Mouse (Mus musculus): ENCODE results near the gene Tcf21. TPM values are rescaled to one million over a fixed set of nuclear protein-coding genes. Genes with fewer than 3 reads are reported as not detected.

The Tcf21 gene
- 697 and 750 TPM in 2 replicates for polyA plus RNA-seq (2015; fragmentation: Nextera tagmentation; extraction: Ambion mirVana)

GRCm38 (mm10) chr10:22819871-22820590 lies at the start of gene Tcf21:
Tcf21 (minus strand) TSS chr10:22820174.
- Histone ChIP-seq H3K9ac (replicated peaks; ENCODE audit: low read depth) (peak within 1 kb of the TSS; percentile 78), H3K27ac (ENCODE audit: low read length) (peak within 1 kb of the TSS; percentile 93), H3K27me3 (replicated peaks; ENCODE audit: insufficient read depth, low read length) (peaks cover 17% of the 10 kb centered on the region), H3K9me3 (ENCODE audit: low read length) (no peaks in the 10 kb centered on the region), H3K36me3 (ENCODE audit: insufficient read depth, low read length) (no peaks in the 10 kb centered on the region), H3K4me2 (replicated peaks; ENCODE audit: low read depth, low read length) (peak within 1 kb of the TSS; percentile 40), H3K4me1 (ENCODE audit: insufficient read depth, low read depth, low read length) (peaks cover 4% of the 10 kb centered on the region; the same call in 1 of the 2 replicates), H3K4me3 (ENCODE audit: low read depth, low read length) (peak within 1 kb of the TSS; percentile 56)
- ATAC-seq (peak; percentile 85), DNase-seq (ENCODE audit: low spot score) (peak; percentile 92)
- TF ChIP-seq CTCF (IDR thresholded peaks at IDR 0.05): no peak
- TF ChIP-seq EP300 (IDR thresholded peaks at IDR 0.05): peak; percentile 40
- WGBS: 9% methylated on average over 20 of the region's 20 CpGs

GRCm38 (mm10) chr10:22868386-22868918 lies 48.5 kb upstream of the Tcf21 start:
- no peaks in the 10 kb centered on the region for H3K9me3 ChIP-seq (ENCODE audit: low read length)
- no peaks in the 10 kb centered on the region for H3K27me3 ChIP-seq (replicated peaks; ENCODE audit: insufficient read depth, low read length)
- no peak overlapping the region for H3K9ac ChIP-seq (replicated peaks; ENCODE audit: low read depth)
- H3K27ac ChIP-seq (ENCODE audit: low read length): 0 out of 2 replicates have a peak overlapping the region, but pooled peaks have one; percentile 43
- H3K36me3 ChIP-seq (ENCODE audit: insufficient read depth, low read length): no peaks in the 10 kb centered on the region
- 14% methylated on average over 8 of the region's 8 CpGs for WGBS
- DNase-seq (ENCODE audit: low spot score) (peak; percentile 84), ATAC-seq (peak; percentile 92)
- H3K4me1 ChIP-seq (ENCODE audit: insufficient read depth, low read depth, low read length): peaks cover 5% of the 10 kb centered on the region; the same call in 1 of the 2 replicates
- TF ChIP-seq CTCF (IDR thresholded peaks at IDR 0.05) (no peak), EP300 (IDR thresholded peaks at IDR 0.05) (peak; percentile 6; the same call in 1 of the 2 replicates)
- no peak overlapping the region for H3K4me2 ChIP-seq (replicated peaks; ENCODE audit: low read depth, low read length)
- no peak overlapping the region for H3K4me3 ChIP-seq (ENCODE audit: low read depth, low read length)

GRCm38 (mm10) chr10:22867210-22867609 lies 47.2 kb upstream of the Tcf21 start:
- Histone ChIP-seq H3K9me3 (ENCODE audit: low read length) (no peaks in the 10 kb centered on the region), H3K36me3 (ENCODE audit: insufficient read depth, low read length) (no peaks in the 10 kb centered on the region), H3K4me3 (ENCODE audit: low read depth, low read length) (no peak overlapping the region), H3K27me3 (replicated peaks; ENCODE audit: insufficient read depth, low read length) (no peaks in the 10 kb centered on the region), H3K27ac (ENCODE audit: low read length) (no peak overlapping the region), H3K9ac (replicated peaks; ENCODE audit: low read depth) (no peak overlapping the region), H3K4me2 (replicated peaks; ENCODE audit: low read depth, low read length) (no peak overlapping the region), H3K4me1 (ENCODE audit: insufficient read depth, low read depth, low read length) (no peaks in the 10 kb centered on the region)
- ATAC-seq (no peak), DNase-seq (ENCODE audit: low spot score) (no peak)
- no peak for TF ChIP-seq EP300 (IDR thresholded peaks at IDR 0.05)
- TF ChIP-seq CTCF (IDR thresholded peaks at IDR 0.05): no peak
- 69% methylated on average over 2 of the region's 2 CpGs for WGBS

GRCm38 (mm10) chr10:22858111-22858510 lies 38.1 kb upstream of the Tcf21 start:
- no peak for ATAC-seq
- WGBS: 38% methylated on average over 9 of the region's 9 CpGs
- H3K27me3 ChIP-seq (replicated peaks; ENCODE audit: insufficient read depth, low read length): no peaks in the 10 kb centered on the region
- H3K27ac ChIP-seq (ENCODE audit: low read length): no peak overlapping the region
- no peak overlapping the region for H3K4me3 ChIP-seq (ENCODE audit: low read depth, low read length)
- H3K9me3 ChIP-seq (ENCODE audit: low read length): no peaks in the 10 kb centered on the region
- H3K9ac ChIP-seq (replicated peaks; ENCODE audit: low read depth): no peak overlapping the region
- no peaks in the 10 kb centered on the region for H3K4me1 ChIP-seq (ENCODE audit: insufficient read depth, low read depth, low read length)
- no peak overlapping the region for H3K4me2 ChIP-seq (replicated peaks; ENCODE audit: low read depth, low read length)
- DNase-seq (ENCODE audit: low spot score): no peak
- no peaks in the 10 kb centered on the region for H3K36me3 ChIP-seq (ENCODE audit: insufficient read depth, low read length)
- TF ChIP-seq CTCF (IDR thresholded peaks at IDR 0.05): peak; percentile 54
- no peak for TF ChIP-seq EP300 (IDR thresholded peaks at IDR 0.05)

GRCm38 (mm10) chr10:22854330-22854729 lies 34.4 kb upstream of the Tcf21 start:
- 39% methylated on average over 7 of the region's 7 CpGs for WGBS
- H3K4me2 ChIP-seq (replicated peaks; ENCODE audit: low read depth, low read length): no peak overlapping the region
- H3K27ac ChIP-seq (ENCODE audit: low read length): no peak overlapping the region
- DNase-seq (ENCODE audit: low spot score): no peak
- no peaks in the 10 kb centered on the region for H3K4me1 ChIP-seq (ENCODE audit: insufficient read depth, low read depth, low read length)
- no peak overlapping the region for H3K4me3 ChIP-seq (ENCODE audit: low read depth, low read length)
- no peaks in the 10 kb centered on the region for H3K9me3 ChIP-seq (ENCODE audit: low read length)
- no peaks in the 10 kb centered on the region for H3K27me3 ChIP-seq (replicated peaks; ENCODE audit: insufficient read depth, low read length)
- no peak for ATAC-seq
- H3K9ac ChIP-seq (replicated peaks; ENCODE audit: low read depth): no peak overlapping the region
- H3K36me3 ChIP-seq (ENCODE audit: insufficient read depth, low read length): no peaks in the 10 kb centered on the region
- no peak for TF ChIP-seq EP300 (IDR thresholded peaks at IDR 0.05)
- TF ChIP-seq CTCF (IDR thresholded peaks at IDR 0.05): no peak

- no peak overlapping the region for H3K4me2 ChIP-seq (replicated peaks; ENCODE audit: low read depth, low read length)
- no peak for TF ChIP-seq CTCF (IDR thresholded peaks at IDR 0.05)
- TF ChIP-seq EP300 (IDR thresholded peaks at IDR 0.05): no peak
- no peak overlapping the region for H3K4me3 ChIP-seq (ENCODE audit: low read depth, low read length)
- 14% methylated on average over 3 of the region's 3 CpGs for WGBS
- DNase-seq (ENCODE audit: low spot score) (peak; percentile 32), ATAC-seq (peak; percentile 23; the same call in 1 of the 2 replicates)
- H3K9ac ChIP-seq (replicated peaks; ENCODE audit: low read depth): no peak overlapping the region
- no peaks in the 10 kb centered on the region for H3K9me3 ChIP-seq (ENCODE audit: low read length)
- no peak overlapping the region for H3K27ac ChIP-seq (ENCODE audit: low read length)
- H3K4me1 ChIP-seq (ENCODE audit: insufficient read depth, low read depth, low read length): no peaks in the 10 kb centered on the region
- no peaks in the 10 kb centered on the region for H3K36me3 ChIP-seq (ENCODE audit: insufficient read depth, low read length)
- H3K27me3 ChIP-seq (replicated peaks; ENCODE audit: insufficient read depth, low read length): no peaks in the 10 kb centered on the region
Measured at GRCm38 (mm10) chr10:22845351-22845750, 25.4 kb upstream of the Tcf21 start.
